Mouse (Mus musculus) ES-E14 (cell line): ENCODE results near the gene Slc38a8. TPM values are rescaled to one million over a fixed set of nuclear protein-coding genes. Genes with fewer than 3 reads are reported as not detected.

Experiments used
- DNase-seq: peaks from one replicate; pipeline ENCODE4 v3.0.0-alpha.2; 2013; ENCODE audit warnings: low read depth, low spot score
- H3K27ac ChIP-seq: 2 replicates; pipeline ENCODE4 v1.5.1; 2012; ENCODE audit warnings: low read depth, mild to moderate bottlenecking, low read length, moderate library complexity, mixed read lengths; ENCODE audit not compliant: poor library complexity, insufficient read depth, severe bottlenecking
- H3K36me3 ChIP-seq: 2 replicates; pipeline ENCODE4 v1.6.1; 2012; ENCODE audit warnings: mild to moderate bottlenecking, low read length, moderate library complexity, mixed read lengths; ENCODE audit not compliant: control insufficient read depth, poor library complexity, insufficient read depth, severe bottlenecking
- H3K4me1 ChIP-seq, 2 experiments: fragments of 150-350 bp in 1 of 2; sonication (generic) in 1 of 2; 2 replicates each; pipeline ENCODE4 v1.6.1; 2012; ENCODE audit warnings: low read length in 2 of 2, mild to moderate bottlenecking in 1 of 2, mixed read lengths in 1 of 2; ENCODE audit not compliant: control insufficient read depth in 2 of 2, insufficient read depth in 2 of 2, poor library complexity in 1 of 2
- H3K4me3 ChIP-seq, 2 experiments: fragments of 150-350 bp in 1 of 2; sonication (generic) in 1 of 2; 2 replicates each; pipeline ENCODE4 v1.5.1; 2012; ENCODE audit warnings: low read length in 2 of 2, low read depth in 1 of 2, mild to moderate bottlenecking in 1 of 2, mixed read lengths in 1 of 2; ENCODE audit not compliant: insufficient read depth in 1 of 2, poor library complexity in 1 of 2, severe bottlenecking in 1 of 2
- H3K9ac ChIP-seq: 2 replicates; pipeline ENCODE4 v1.6.1; 2012; ENCODE audit warnings: low read depth, mild to moderate bottlenecking, low read length, mixed read lengths; ENCODE audit not compliant: poor library complexity, insufficient read depth, severe bottlenecking
- H3K9me3 ChIP-seq: fragments of 150-350 bp; sonication (generic); 2 replicates; pipeline ENCODE4 v1.6.1; 2012; ENCODE audit warnings: low read depth, mild to moderate bottlenecking, low read length; ENCODE audit not compliant: control insufficient read depth, insufficient read depth
- CHD2 ChIP-seq: IDR thresholded peaks from 2 replicates; pipeline ENCODE4 v1.6.1; 2014; ENCODE audit warnings: mild to moderate bottlenecking, low read depth, low read length, inconsistent platforms
- HCFC1 ChIP-seq: IDR thresholded peaks from 2 replicates; pipeline ENCODE4 v1.6.1; 2012; ENCODE audit warnings: low read length, inconsistent platforms, borderline replicate concordance; ENCODE audit not compliant: insufficient read depth
- MAFK ChIP-seq: IDR thresholded peaks from 2 replicates; pipeline ENCODE4 v1.6.1; 2014; ENCODE audit warnings: mild to moderate bottlenecking, low read depth, low read length, inconsistent platforms; ENCODE audit not compliant: insufficient read depth
- ZC3H11A ChIP-seq: IDR thresholded peaks from 2 replicates; pipeline ENCODE4 v1.6.1; 2012; ENCODE audit warnings: low read depth, mild to moderate bottlenecking, inconsistent platforms, low read length, borderline replicate concordance
- ZNF384 ChIP-seq: IDR thresholded peaks from 2 replicates; pipeline ENCODE4 v1.6.1; 2012; ENCODE audit warnings: low read depth, low read length, inconsistent platforms
- in situ Hi-C, 2 experiments: fragments of 600-800 bp; cut with MboI; formaldehyde crosslinking; loops; one replicate each; pipeline ENCODE4 v1.15.1; 2025; ENCODE audit warnings: low sequenced_read_pairs in 2 of 2, inconsistent platforms in 1 of 2; ENCODE audit not compliant: unreplicated experiment in 2 of 2
- total RNA-seq: library from RNA; depleted of rRNA; stranded (reverse); fragments of 300-350 nt; gene quantifications from 2 replicates; pipeline ENCODE4 v1.2.3, GENCODE M21; 2012

The Slc38a8 gene
- total RNA-seq, 1 experiment, result 0.85 TPM

GRCm38 (mm10) chr8:119503191-119503767 lies 1.8 kb upstream of the Slc38a8 start:
- H3K9ac ChIP-seq, result no peak overlapping the region
- H3K4me1 ChIP-seq, result peaks cover 2 to 39% of the 10 kb centered on the region in 2 experiments; a peak in 2 of 4 replicates
- no peaks in the 10 kb centered on the region for H3K9me3 ChIP-seq
- peaks cover 14% of the 10 kb centered on the region for H3K36me3 ChIP-seq
- TF ChIP-seq HCFC1 (no peak), CHD2 (no peak), ZC3H11A (no peak), MAFK (no peak), ZNF384 (no peak)
- H3K27ac ChIP-seq, result no peak overlapping the region
- no peak overlapping the region for H3K4me3 ChIP-seq
- no peak for DNase-seq
- in situ Hi-C loops, result no loop called here

GRCm38 (mm10) chr8:119502111-119502510 lies 613 bp upstream of the Slc38a8 start:
- H3K9ac ChIP-seq, result no peak overlapping the region

GRCm38 (mm10) chr8:119499836-119500235 lies 1.7 kb downstream of the Slc38a8 start:
- H3K27ac ChIP-seq, result no peak overlapping the region
- DNase-seq, result no peak
- H3K36me3 ChIP-seq, result no peaks in the 10 kb centered on the region
- TF ChIP-seq ZC3H11A, result no peak
- H3K4me1 ChIP-seq, result peaks cover 2 to 39% of the 10 kb centered on the region in 2 experiments; a peak in 2 of 4 replicates
- in situ Hi-C loops, result no loop called here
- H3K4me3 ChIP-seq, result no peak overlapping the region
- H3K9ac ChIP-seq, result no peak overlapping the region
- no peaks in the 10 kb centered on the region for H3K9me3 ChIP-seq

More at GRCm38 (mm10) chr8:119502111-119502510, 613 bp upstream of the Slc38a8 start:
- no peak overlapping the region for H3K27ac ChIP-seq
- in situ Hi-C loops, result no loop called here
- no peak overlapping the region for H3K4me3 ChIP-seq
- peaks cover 2 to 41% of the 10 kb centered on the region in 2 experiments; a peak in 2 of 4 replicates for H3K4me1 ChIP-seq
- DNase-seq, result no peak
- TF ChIP-seq MAFK, result no peak
- TF ChIP-seq HCFC1, result no peak
- no peak for TF ChIP-seq ZNF384
- no peak for TF ChIP-seq ZC3H11A
- TF ChIP-seq CHD2, result no peak
- no peaks in the 10 kb centered on the region for H3K9me3 ChIP-seq
- H3K36me3 ChIP-seq, result peaks cover 6% of the 10 kb centered on the region

- H3K4me3 ChIP-seq, result no peak overlapping the region
- peak; percentile 47 for DNase-seq
- peaks cover 0 to 19% of the 10 kb centered on the region in 2 experiments; a peak in 2 of 4 replicates for H3K4me1 ChIP-seq
- no peak overlapping the region for H3K27ac ChIP-seq
- no peak for TF ChIP-seq CHD2
- peak; percentile 44 for TF ChIP-seq ZC3H11A
- no peaks in the 10 kb centered on the region for H3K9me3 ChIP-seq
- no peaks in the 10 kb centered on the region for H3K36me3 ChIP-seq
- in situ Hi-C loops, result no loop called here
- no peak overlapping the region for H3K9ac ChIP-seq
These were observed 4.7 kb downstream of the Slc38a8 start for GRCm38 (mm10) chr8:119496848-119497247.

GRCm38 (mm10) chr8:119487093-119487492 lies 14.4 kb downstream of the Slc38a8 start:
- Histone ChIP-seq H3K9ac (no peak overlapping the region), H3K4me3 (no peak overlapping the region), H3K4me1 (peaks cover 6 to 34% of the 10 kb centered on the region in 2 experiments; a peak in 3 of 4 replicates), H3K27ac (no peak overlapping the region), H3K9me3 (no peaks in the 10 kb centered on the region), H3K36me3 (no peaks in the 10 kb centered on the region)
- in situ Hi-C loops, result no loop called here
- DNase-seq, result no peak
- TF ChIP-seq CHD2, result no peak
- no peak for TF ChIP-seq MAFK
- no peak for TF ChIP-seq HCFC1
- TF ChIP-seq ZC3H11A, result no peak
- no peak for TF ChIP-seq ZNF384
